Mouse (Mus musculus) MEL (cell line): Measurements from ENCODE around the gene Olfr1424.

Source experiments
- CTCF ChIP-seq, 3 experiments: IDR thresholded peaks in 2 of 3; conservative IDR thresholded peaks in 1 of 3; 2 replicates each; pipeline ENCODE4 v1.5.1; 2011 to 2012; ENCODE audit warnings: low read length in 3 of 3, low read depth in 2 of 3, mild to moderate bottlenecking in 2 of 3, improper control_type of control experiment in 1 of 3, inconsistent platforms in 1 of 3, mixed read lengths in 1 of 3, moderate library complexity in 1 of 3; ENCODE audit not compliant: control insufficient read depth in 1 of 3, insufficient read depth in 1 of 3, poor library complexity in 1 of 3, severe bottlenecking in 1 of 3
- E2F4 ChIP-seq: IDR thresholded peaks from 2 replicates; pipeline ENCODE4 v1.6.1; 2011; ENCODE audit warnings: low read depth, low read length, improper control_type of control experiment, borderline replicate concordance
- HCFC1 ChIP-seq: IDR thresholded peaks from 2 replicates; pipeline ENCODE4 v1.6.1; 2012; ENCODE audit warnings: low read depth, mild to moderate bottlenecking, inconsistent platforms, low read length, improper control_type of control experiment, moderate library complexity
- MAX ChIP-seq: IDR thresholded peaks from 2 replicates; pipeline ENCODE4 v1.6.1; 2011; ENCODE audit warnings: low read length, improper control_type of control experiment
- NRF1 ChIP-seq: IDR thresholded peaks from 2 replicates; pipeline ENCODE4 v1.6.1; 2014; ENCODE audit warnings: low read depth, mild to moderate bottlenecking, inconsistent platforms, low read length, improper control_type of control experiment, moderate library complexity; ENCODE audit not compliant: poor library complexity, insufficient read depth, severe bottlenecking
- POLR2A ChIP-seq, 2 experiments: IDR thresholded peaks; 2 replicates each; pipeline ENCODE4 v1.6.1; 2011 to 2012; ENCODE audit warnings: low read length in 2 of 2, mild to moderate bottlenecking in 2 of 2, control low read depth in 1 of 2, improper control_type of control experiment in 1 of 2, low read depth in 1 of 2, moderate library complexity in 1 of 2; ENCODE audit not compliant: control insufficient read depth in 1 of 2, insufficient read depth in 1 of 2, poor library complexity in 1 of 2
- POLR2AphosphoS2 ChIP-seq: IDR thresholded peaks from 2 replicates; pipeline ENCODE4 v1.6.1; 2011; ENCODE audit warnings: low read length, improper control_type of control experiment
- TAL1 ChIP-seq: IDR thresholded peaks from 2 replicates; pipeline ENCODE4 v1.6.1; 2012; ENCODE audit warnings: mild to moderate bottlenecking, inconsistent platforms, low read length, moderate library complexity, mixed read lengths
- TCF12 ChIP-seq: IDR thresholded peaks from 2 replicates; pipeline ENCODE4 v1.6.1; 2014; ENCODE audit warnings: low read depth, mild to moderate bottlenecking, inconsistent platforms, low read length, improper control_type of control experiment, moderate library complexity
- ZC3H11A ChIP-seq: IDR thresholded peaks from 2 replicates; pipeline ENCODE4 v1.6.1; 2012; ENCODE audit warnings: low read depth, mild to moderate bottlenecking, inconsistent platforms, low read length, improper control_type of control experiment

GRCm38 (mm10) chr19:12015708-12016107, 46.8 kb downstream of the Olfr1424 start:
- TF ChIP-seq ZC3H11A (no peak), TAL1 (no peak), POLR2A (IDR thresholded peaks at IDR 0.05; ENCODE audit: control insufficient read depth in 1 of 2, insufficient read depth in 1 of 2, low read depth in 1 of 2, low read length in 2 of 2, poor library complexity in 1 of 2) (no peak), CTCF (IDR thresholded peaks at IDR 0.05 in 2 of 3, conservative IDR thresholded peaks at IDR 0.05 in 1 of 3; ENCODE audit: control insufficient read depth in 1 of 3, insufficient read depth in 1 of 3, low read depth in 2 of 3, low read length in 3 of 3, poor library complexity in 1 of 3, severe bottlenecking in 1 of 3) (peak in 2 of 3 experiments; percentile 75 to 77; a peak in 4 of 6 replicates), HCFC1 (no peak), MAX (no peak), E2F4 (no peak), NRF1 (no peak), POLR2AphosphoS2 (no peak), TCF12 (no peak)
